Mouse (Mus musculus): ENCODE measurements at regions not wholly inside any gene's neighbourhood (a gene's known extent, or its start where the extent isn't known, plus 50 kb on each side); places are given as distances from the start of the nearest gene placed in this dataset.

DNA sequence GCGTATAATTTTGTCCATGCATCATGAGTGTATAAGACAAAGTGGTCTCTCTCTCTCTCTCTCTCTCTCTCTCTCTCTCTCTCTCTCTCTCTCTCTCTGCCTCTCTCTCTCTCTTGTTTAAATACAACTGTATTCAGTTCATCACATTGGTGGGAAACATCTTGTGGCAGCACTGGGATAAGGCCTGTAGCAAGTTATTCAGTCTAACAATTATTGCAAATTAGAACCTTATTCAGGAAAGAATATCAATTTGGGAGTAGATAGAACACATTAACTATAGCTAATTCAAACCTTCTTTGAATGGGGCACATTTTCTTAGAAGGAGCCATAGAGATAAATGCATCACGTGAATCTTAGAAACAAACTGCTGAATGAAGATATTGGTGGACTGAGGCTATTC is 226.4 kb downstream of the Tmem161b start:
- no peak overlapping the region for H3K4me3 ChIP-seq
- H3K4me2 ChIP-seq (ENCODE audit: low read depth): no peak overlapping the region
- H3K36me3 ChIP-seq (ENCODE audit: control insufficient read depth, insufficient read depth): no peaks in the 10 kb centered on the region
- no peaks in the 10 kb centered on the region for H3K27me3 ChIP-seq (ENCODE audit: control insufficient read depth, insufficient read depth, insufficient read length)
- no peak overlapping the region for H3ac ChIP-seq (ENCODE audit: control insufficient read depth, insufficient read length)
- no peaks in the 10 kb centered on the region for H3K79me2 ChIP-seq (ENCODE audit: control insufficient read depth, insufficient read depth)
- no peak for TF ChIP-seq MYOD1 (IDR thresholded peaks at IDR 0.05; ENCODE audit: control insufficient read depth in 1 of 3, insufficient read length in 2 of 3, low read depth in 2 of 3)
- TF ChIP-seq REST (IDR thresholded peaks at IDR 0.05; ENCODE audit: insufficient read depth, insufficient read length): no peak
- TF ChIP-seq E2F4 (IDR thresholded peaks at IDR 0.05; ENCODE audit: insufficient read depth): no peak
- no peak for TF ChIP-seq MYOG (IDR thresholded peaks at IDR 0.05; ENCODE audit: control insufficient read depth in 1 of 3, insufficient read depth in 1 of 3, insufficient read length in 2 of 3, low read depth in 2 of 3)
- TF ChIP-seq CEBPB (IDR thresholded peaks at IDR 0.05; ENCODE audit: insufficient read depth, poor library complexity, severe bottlenecking): no peak
- TF ChIP-seq POLR2AphosphoS2 (IDR thresholded peaks at IDR 0.05; ENCODE audit: insufficient read length, low read depth): no peak
- no peak for TF ChIP-seq TCF3 (IDR thresholded peaks at IDR 0.05; ENCODE audit: insufficient read length, low read depth)
- no peak for TF ChIP-seq USF1 (IDR thresholded peaks at IDR 0.05; ENCODE audit: low read depth)
- no peak for TF ChIP-seq SRF (IDR thresholded peaks at IDR 0.05; ENCODE audit: control insufficient read depth, insufficient read length, low read depth)
- no peak for TF ChIP-seq POLR2A (IDR thresholded peaks at IDR 0.05; ENCODE audit: insufficient read length, low read depth)

DNA sequence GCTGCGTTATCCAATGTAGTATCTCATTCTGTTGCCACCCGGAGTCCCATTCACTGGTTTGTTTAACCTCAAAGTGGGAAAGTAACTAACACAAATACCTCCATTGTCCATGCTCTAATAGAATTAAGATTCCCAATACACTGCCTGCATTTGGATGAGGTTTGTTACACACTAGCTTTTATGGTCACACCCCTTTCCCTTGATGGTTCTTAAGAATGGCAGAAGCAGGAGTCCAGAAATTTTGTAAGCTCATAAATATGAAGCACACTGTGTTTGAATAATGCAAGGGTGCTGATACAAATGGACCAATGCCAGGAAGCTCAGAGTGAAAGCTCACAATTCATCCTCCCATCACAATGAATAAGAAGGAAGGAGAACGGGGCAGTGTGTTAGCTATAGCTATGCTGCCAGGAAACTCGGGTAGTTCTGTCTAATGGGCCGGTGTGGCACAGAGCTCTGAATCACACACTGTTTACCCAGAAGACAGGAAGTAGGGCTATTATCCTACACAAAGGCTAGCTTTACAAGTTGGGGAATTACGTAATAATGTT is 227.0 kb downstream of the Tmem161b start:
- no peak overlapping the region for H3ac ChIP-seq (ENCODE audit: control insufficient read depth, insufficient read length)
- no peak overlapping the region for H3K4me2 ChIP-seq (ENCODE audit: low read depth)
- H3K4me3 ChIP-seq: no peak overlapping the region
- no peaks in the 10 kb centered on the region for H3K36me3 ChIP-seq (ENCODE audit: control insufficient read depth, insufficient read depth)
- TF ChIP-seq POLR2A (IDR thresholded peaks at IDR 0.05; ENCODE audit: insufficient read length, low read depth) (no peak), MAX (IDR thresholded peaks at IDR 0.05; ENCODE audit: low read depth) (no peak), TCF12 (IDR thresholded peaks at IDR 0.05; ENCODE audit: insufficient read depth, poor library complexity, severe bottlenecking) (no peak), REST (IDR thresholded peaks at IDR 0.05; ENCODE audit: insufficient read depth, insufficient read length) (no peak), E2F4 (IDR thresholded peaks at IDR 0.05; ENCODE audit: insufficient read depth) (no peak), CEBPB (IDR thresholded peaks at IDR 0.05; ENCODE audit: insufficient read depth, poor library complexity, severe bottlenecking) (no peak), MYOD1 (IDR thresholded peaks at IDR 0.05; ENCODE audit: control insufficient read depth in 1 of 3, insufficient read length in 2 of 3, low read depth in 2 of 3) (no peak), SRF (IDR thresholded peaks at IDR 0.05; ENCODE audit: control insufficient read depth, insufficient read length, low read depth) (no peak), MYOG (IDR thresholded peaks at IDR 0.05; ENCODE audit: control insufficient read depth in 1 of 3, insufficient read depth in 1 of 3, insufficient read length in 2 of 3, low read depth in 2 of 3) (no peak), TCF3 (IDR thresholded peaks at IDR 0.05; ENCODE audit: insufficient read length, low read depth) (no peak), POLR2AphosphoS2 (IDR thresholded peaks at IDR 0.05; ENCODE audit: insufficient read length, low read depth) (no peak), USF1 (IDR thresholded peaks at IDR 0.05; ENCODE audit: low read depth) (no peak)
- H3K79me2 ChIP-seq (ENCODE audit: control insufficient read depth, insufficient read depth): no peaks in the 10 kb centered on the region
- no peaks in the 10 kb centered on the region for H3K27me3 ChIP-seq (ENCODE audit: control insufficient read depth, insufficient read depth, insufficient read length)
